Mouse (Mus musculus) heart, embryonic 10.5 days (tissue): ENCODE measurements around the gene Asb18. TPM values are rescaled to one million over a fixed set of nuclear protein-coding genes. Genes with fewer than 3 reads are reported as not detected.
A peak's percentile ranks its signal among the peaks of the same experiment; 100 is the strongest.

ENCODE experiments used
- DNase-seq: peaks from one replicate; pipeline ENCODE4 v3.0.0-alpha.2; 2017; ENCODE audit warnings: low spot score
- H3K27ac ChIP-seq: fragments of 300-500 bp; sonication (generic); 2 replicates; pipeline ENCODE4 v1.5.1; 2016; ENCODE audit warnings: mild to moderate bottlenecking
- H3K27me3 ChIP-seq: fragments of 300-500 bp; sonication (generic); 2 replicates; pipeline ENCODE4 v1.6.1; 2016; ENCODE audit warnings: mild to moderate bottlenecking; ENCODE audit not compliant: poor library complexity, insufficient read depth, severe bottlenecking
- H3K36me3 ChIP-seq: fragments of 300-500 bp; sonication (generic); 2 replicates; pipeline ENCODE4 v1.6.1; 2016; ENCODE audit warnings: mild to moderate bottlenecking, moderate library complexity
- H3K4me1 ChIP-seq: fragments of 300-500 bp; sonication (generic); 2 replicates; pipeline ENCODE4 v1.6.1; 2016; ENCODE audit warnings: mild to moderate bottlenecking
- H3K4me3 ChIP-seq: fragments of 300-500 bp; sonication (generic); 2 replicates; pipeline ENCODE4 v1.5.1; 2016; ENCODE audit warnings: mild to moderate bottlenecking, moderate library complexity
- H3K9me3 ChIP-seq: fragments of 300-500 bp; sonication (generic); 2 replicates; pipeline ENCODE4 v1.6.1; 2016; ENCODE audit warnings: mild to moderate bottlenecking, moderate library complexity
- WGBS: fragments of 180-500 bp; shearing (Covaris S2); methylation state at CpG from one replicate; pipeline ENCODE4 v1.1.7; 2016; 5-methylcytosine and 5-hydroxymethylcytosine counted together
- polyA plus RNA-seq: library from polyadenylated mRNA; unstranded; fragments of >200 nt; fragmentation: Nextera tagmentation; extraction: Ambion mirVana; gene quantifications from 2 replicates; pipeline ENCODE4 v1.2.1, GENCODE M21; 2016

Gene Asb18
- polyA plus RNA-seq = 0.63 and 0.93 TPM in 2 replicates

GRCm38 (mm10) chr1:90014446-90014845, at the start of gene Asb18:
Asb18 (minus strand) TSS chr1:90014666.
- H3K27me3 ChIP-seq = no peaks in the 10 kb centered on the region
- H3K36me3 ChIP-seq = no peaks in the 10 kb centered on the region
- peaks cover 6% of the 10 kb centered on the region; the same call in 1 of the 2 replicates for H3K9me3 ChIP-seq
- WGBS = 40% methylated on average over 5 of the region's 5 CpGs
- H3K27ac ChIP-seq = peak within 1 kb of the TSS; percentile 79
- no peak for DNase-seq
- peaks cover 12% of the 10 kb centered on the region; the same call in 1 of the 2 replicates for H3K4me1 ChIP-seq
- H3K4me3 ChIP-seq = peak within 1 kb of the TSS; percentile 12; the same call in 1 of the 2 replicates

- Histone ChIP-seq H3K36me3 (no peaks in the 10 kb centered on the region), H3K27ac (no peak overlapping the region), H3K27me3 (peaks cover 26% of the 10 kb centered on the region), H3K9me3 (no peaks in the 10 kb centered on the region), H3K4me3 (no peak overlapping the region), H3K4me1 (peaks cover 6% of the 10 kb centered on the region; the same call in 1 of the 2 replicates)
- WGBS = 20% methylated on average over 7 of the region's 7 CpGs
- no peak for DNase-seq
Measured at GRCm38 (mm10) chr1:90060599-90060998, 46.1 kb upstream of the Asb18 start.

- H3K36me3 ChIP-seq = no peaks in the 10 kb centered on the region
- peaks cover 6% of the 10 kb centered on the region; the same call in 1 of the 2 replicates for H3K4me1 ChIP-seq
- 52% methylated on average over 3 of the region's 3 CpGs for WGBS
- H3K9me3 ChIP-seq = no peaks in the 10 kb centered on the region
- no peak for DNase-seq
- no peak overlapping the region for H3K27ac ChIP-seq
- H3K27me3 ChIP-seq = peaks cover 26% of the 10 kb centered on the region
- H3K4me3 ChIP-seq = no peak overlapping the region
Measured at GRCm38 (mm10) chr1:90060054-90060453, 45.6 kb upstream of the Asb18 start.

- WGBS = 78% methylated on average over 4 of the region's 4 CpGs
- Histone ChIP-seq H3K27me3 (peaks cover 20% of the 10 kb centered on the region; the same call in 1 of the 2 replicates), H3K27ac (no peak overlapping the region), H3K4me3 (no peak overlapping the region), H3K9me3 (no peaks in the 10 kb centered on the region), H3K36me3 (no peaks in the 10 kb centered on the region), H3K4me1 (peaks cover 9% of the 10 kb centered on the region; the same call in 1 of the 2 replicates)
- DNase-seq = no peak
Measured at GRCm38 (mm10) chr1:90054991-90055390, 40.5 kb upstream of the Asb18 start.

GRCm38 (mm10) chr1:90051347-90051746, 36.9 kb upstream of the Asb18 start:
- H3K4me3 ChIP-seq = no peak overlapping the region
- no peak overlapping the region for H3K27ac ChIP-seq
- WGBS = 27% methylated on average over 5 of the region's 5 CpGs
- H3K36me3 ChIP-seq = no peaks in the 10 kb centered on the region
- H3K27me3 ChIP-seq = peaks cover 26% of the 10 kb centered on the region; the same call in 1 of the 2 replicates
- no peaks in the 10 kb centered on the region for H3K9me3 ChIP-seq
- no peak for DNase-seq
- H3K4me1 ChIP-seq = peaks cover 10% of the 10 kb centered on the region; the same call in 1 of the 2 replicates

GRCm38 (mm10) chr1:90050046-90050739, 35.7 kb upstream of the Asb18 start:
- no peak for DNase-seq
- H3K27me3 ChIP-seq = peaks cover 31% of the 10 kb centered on the region
- H3K27ac ChIP-seq = peak overlapping the region; percentile 52
- no peak overlapping the region for H3K4me3 ChIP-seq
- H3K9me3 ChIP-seq = no peaks in the 10 kb centered on the region
- no peaks in the 10 kb centered on the region for H3K36me3 ChIP-seq
- WGBS = 54% methylated on average over 20 of the region's 20 CpGs
- peaks cover 10% of the 10 kb centered on the region; the same call in 1 of the 2 replicates for H3K4me1 ChIP-seq

- H3K4me3 ChIP-seq = no peak overlapping the region
- DNase-seq = no peak
- no peak overlapping the region for H3K27ac ChIP-seq
- WGBS = 67% methylated on average over 2 of the region's 2 CpGs
- H3K27me3 ChIP-seq = peaks cover 11% of the 10 kb centered on the region; the same call in 1 of the 2 replicates
- no peaks in the 10 kb centered on the region for H3K9me3 ChIP-seq
- 0 out of 2 replicates have a peak, but pooled peaks cover 3% of the 10 kb centered on the region for H3K4me1 ChIP-seq
- no peaks in the 10 kb centered on the region for H3K36me3 ChIP-seq
Measured at GRCm38 (mm10) chr1:90028305-90028704, 13.8 kb upstream of the Asb18 start.

GRCm38 (mm10) chr1:90026945-90027344, 12.5 kb upstream of the Asb18 start:
- Histone ChIP-seq H3K9me3 (no peaks in the 10 kb centered on the region), H3K4me1 (0 out of 2 replicates have a peak, but pooled peaks cover 3% of the 10 kb centered on the region), H3K27me3 (peaks cover 11% of the 10 kb centered on the region; the same call in 1 of the 2 replicates), H3K4me3 (no peak overlapping the region), H3K36me3 (no peaks in the 10 kb centered on the region), H3K27ac (no peak overlapping the region)
- WGBS = 26% methylated on average over 3 of the region's 3 CpGs
- DNase-seq = no peak

GRCm38 (mm10) chr1:90020336-90020735, 5.9 kb upstream of the Asb18 start:
- Histone ChIP-seq H3K27me3 (peaks cover 7% of the 10 kb centered on the region; the same call in 1 of the 2 replicates), H3K4me1 (0 out of 2 replicates have a peak, but pooled peaks cover 8% of the 10 kb centered on the region), H3K9me3 (no peaks in the 10 kb centered on the region), H3K36me3 (no peaks in the 10 kb centered on the region), H3K27ac (no peak overlapping the region), H3K4me3 (no peak overlapping the region)
- WGBS = 79% methylated on average over 5 of the region's 5 CpGs
- no peak for DNase-seq

GRCm38 (mm10) chr1:90018071-90018470, 3.6 kb upstream of the Asb18 start:
- WGBS = 72% methylated on average over 6 of the region's 6 CpGs
- Histone ChIP-seq H3K4me3 (no peak overlapping the region), H3K9me3 (peaks cover 6% of the 10 kb centered on the region; the same call in 1 of the 2 replicates), H3K4me1 (peaks cover 12% of the 10 kb centered on the region; the same call in 1 of the 2 replicates), H3K36me3 (no peaks in the 10 kb centered on the region), H3K27me3 (no peaks in the 10 kb centered on the region), H3K27ac (no peak overlapping the region)
- no peak for DNase-seq

GRCm38 (mm10) chr1:90013273-90013672, 1.2 kb downstream of the Asb18 start:
- 79% methylated on average over 5 of the region's 5 CpGs for WGBS
- Histone ChIP-seq H3K27me3 (peaks cover 1% of the 10 kb centered on the region), H3K4me3 (no peak overlapping the region), H3K27ac (no peak overlapping the region), H3K9me3 (peaks cover 6% of the 10 kb centered on the region; the same call in 1 of the 2 replicates), H3K4me1 (peaks cover 12% of the 10 kb centered on the region; the same call in 1 of the 2 replicates), H3K36me3 (no peaks in the 10 kb centered on the region)
- DNase-seq = no peak

GRCm38 (mm10) chr1:90012850-90013249, 1.6 kb downstream of the Asb18 start:
- Histone ChIP-seq H3K27ac (no peak overlapping the region), H3K9me3 (peaks cover 6% of the 10 kb centered on the region; the same call in 1 of the 2 replicates), H3K4me3 (no peak overlapping the region), H3K36me3 (no peaks in the 10 kb centered on the region), H3K4me1 (peaks cover 10% of the 10 kb centered on the region; the same call in 1 of the 2 replicates), H3K27me3 (peaks cover 4% of the 10 kb centered on the region)
- 61% methylated on average over 7 of the region's 7 CpGs for WGBS
- no peak for DNase-seq

GRCm38 (mm10) chr1:90012168-90012567, 2.3 kb downstream of the Asb18 start:
- WGBS = 69% methylated on average over 3 of the region's 3 CpGs
- Histone ChIP-seq H3K4me1 (peaks cover 8% of the 10 kb centered on the region; the same call in 1 of the 2 replicates), H3K27ac (no peak overlapping the region), H3K27me3 (peaks cover 4% of the 10 kb centered on the region), H3K4me3 (no peak overlapping the region), H3K36me3 (no peaks in the 10 kb centered on the region), H3K9me3 (peaks cover 6% of the 10 kb centered on the region; the same call in 1 of the 2 replicates)
- DNase-seq = no peak
